Mouse (Mus musculus): ENCODE measurements around the gene Stxbp1. TPM values are rescaled to one million over a fixed set of nuclear protein-coding genes. Genes with fewer than 3 reads are reported as not detected.
A peak's percentile ranks its signal among the peaks of the same experiment; 100 is the strongest.
"Not testable (repeated sequence)": the region's sequence is repeated elsewhere in the genome, so short reads cannot be mapped to it uniquely, and the experiment has no call there.

Gene Stxbp1
- polyA plus RNA-seq, 1 experiment from 2014 or later = 315 TPM

GRCm38 (mm10) chr2:32854206-32854605 is 7.2 kb upstream of the Stxbp1 start:
- Histone ChIP-seq H3K27ac (replicated peaks) (no peak overlapping the region), H3K36me3 (no peaks in the 10 kb centered on the region), H3K9ac (replicated peaks) (no peak overlapping the region), H3K4me2 (no peak overlapping the region), H3K4me3 (replicated peaks) (no peak overlapping the region), H3K27me3 (replicated peaks) (peaks cover 7% of the 10 kb centered on the region; the same call in 1 of the 2 replicates), H3K9me3 (replicated peaks) (no peaks in the 10 kb centered on the region), H3K4me1 (peaks cover 14% of the 10 kb centered on the region)
- WGBS = 5% methylated on average over 8 of the region's 8 CpGs
- peak; percentile 57; the same call in 1 of the 2 replicates for ATAC-seq (ENCODE audit: low FRiP score)

- H3K9me3 ChIP-seq (replicated peaks); H3K36me3 ChIP-seq; H3K4me2 ChIP-seq; ATAC-seq (ENCODE audit: low FRiP score); H3K9ac ChIP-seq (replicated peaks); H3K27me3 ChIP-seq (replicated peaks); H3K4me3 ChIP-seq (replicated peaks); H3K27ac ChIP-seq (replicated peaks): not testable (repeated sequence)
- H3K4me1 ChIP-seq = peaks cover 14% of the 10 kb centered on the region
- WGBS = 64% methylated on average over 4 of the region's 4 CpGs
Observed at GRCm38 (mm10) chr2:32853716-32854115, 6.7 kb upstream of the Stxbp1 start.

DNA sequence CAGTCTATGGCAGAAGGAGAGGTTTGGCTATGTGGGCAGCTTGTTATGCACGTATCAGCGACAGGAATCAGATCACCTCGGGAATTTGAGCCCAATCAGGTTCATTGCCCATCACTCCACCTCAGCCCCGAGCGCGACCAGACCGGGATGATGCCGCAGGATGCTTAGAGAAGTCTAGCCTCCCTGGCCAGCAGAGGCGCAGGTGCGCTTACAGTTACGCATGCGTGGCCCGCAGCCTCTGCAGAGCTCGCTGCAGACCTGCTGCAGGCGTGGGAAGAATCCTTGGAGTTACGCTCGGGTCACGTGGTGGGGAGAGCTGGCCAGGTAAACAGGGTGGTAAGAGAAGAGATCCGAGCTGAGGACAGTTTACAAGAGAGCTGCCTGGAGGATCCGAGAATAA is 5.1 kb upstream of the Stxbp1 start:
- Histone ChIP-seq H3K9me3 (replicated peaks) (no peaks in the 10 kb centered on the region), H3K36me3 (no peaks in the 10 kb centered on the region), H3K4me2 (peak overlapping the region; percentile 53), H3K9ac (replicated peaks) (peak overlapping the region; percentile 20; the same call in 1 of the 2 replicates), H3K4me3 (replicated peaks) (peak overlapping the region; percentile 20; the same call in 1 of the 2 replicates), H3K27ac (replicated peaks) (0 out of 2 replicates have a peak overlapping the region, but pooled peaks have one; percentile 18), H3K27me3 (replicated peaks) (peaks cover 7% of the 10 kb centered on the region; the same call in 1 of the 2 replicates), H3K4me1 (peaks cover 12% of the 10 kb centered on the region)
- 3% methylated on average over 20 of the region's 20 CpGs for WGBS
- peak; percentile 64 for ATAC-seq (ENCODE audit: low FRiP score)

DNA sequence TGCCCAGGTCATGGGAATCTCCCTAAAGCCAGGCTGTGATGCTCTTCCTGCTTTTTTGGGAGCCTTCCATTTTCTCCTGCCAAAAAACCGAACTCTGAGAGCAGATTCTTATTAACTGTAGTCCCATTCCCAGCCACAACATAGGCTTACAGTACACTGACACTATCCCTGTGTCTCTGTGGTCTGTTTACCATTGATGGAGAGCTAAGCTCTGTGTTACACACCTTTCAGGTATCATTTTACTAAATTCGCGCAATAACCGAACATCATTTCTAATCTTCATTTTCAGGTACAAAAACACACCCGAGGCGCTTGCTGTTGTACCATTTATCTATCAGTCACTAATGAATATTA is 400 bp upstream of the Stxbp1 start:
- peaks cover 7% of the 10 kb centered on the region; the same call in 1 of the 2 replicates for H3K27me3 ChIP-seq (replicated peaks)
- whole genome bisulfite sequencing = 53% methylated on average over 6 of the region's 6 CpGs
- H3K27ac ChIP-seq (replicated peaks) = 0 out of 2 replicates have a peak overlapping the region, but pooled peaks have one; percentile 30
- H3K9ac ChIP-seq (replicated peaks) = 0 out of 2 replicates have a peak overlapping the region, but pooled peaks have one; percentile 37
- no peaks in the 10 kb centered on the region for H3K36me3 ChIP-seq
- peak overlapping the region; percentile 65 for H3K4me2 ChIP-seq
- peak overlapping the region; percentile 84 for H3K4me3 ChIP-seq (replicated peaks)
- H3K4me1 ChIP-seq = peaks cover 37% of the 10 kb centered on the region
- no peaks in the 10 kb centered on the region for H3K9me3 ChIP-seq (replicated peaks)
- ATAC-seq (ENCODE audit: low FRiP score) = peak; percentile 28

- WGBS = under 1% methylated on average over 32 of the region's 33 CpGs
- H3K9ac ChIP-seq (replicated peaks) = peak overlapping the region; percentile 94
- peak overlapping the region; percentile 84 for H3K4me3 ChIP-seq (replicated peaks)
- peak; percentile 74 for ATAC-seq (ENCODE audit: low FRiP score)
- H3K4me2 ChIP-seq = peak overlapping the region; percentile 65
- peaks cover under 1% of the 10 kb centered on the region; the same call in 1 of the 2 replicates for H3K27me3 ChIP-seq (replicated peaks)
- no peaks in the 10 kb centered on the region for H3K9me3 ChIP-seq (replicated peaks)
- peaks cover 31% of the 10 kb centered on the region for H3K4me1 ChIP-seq
- peaks cover 9% of the 10 kb centered on the region; the same call in 1 of the 2 replicates for H3K36me3 ChIP-seq
- H3K27ac ChIP-seq (replicated peaks) = peak overlapping the region; percentile 96
Observed at GRCm38 (mm10) chr2:32846101-32846804, 792 bp downstream of the Stxbp1 start.

DNA sequence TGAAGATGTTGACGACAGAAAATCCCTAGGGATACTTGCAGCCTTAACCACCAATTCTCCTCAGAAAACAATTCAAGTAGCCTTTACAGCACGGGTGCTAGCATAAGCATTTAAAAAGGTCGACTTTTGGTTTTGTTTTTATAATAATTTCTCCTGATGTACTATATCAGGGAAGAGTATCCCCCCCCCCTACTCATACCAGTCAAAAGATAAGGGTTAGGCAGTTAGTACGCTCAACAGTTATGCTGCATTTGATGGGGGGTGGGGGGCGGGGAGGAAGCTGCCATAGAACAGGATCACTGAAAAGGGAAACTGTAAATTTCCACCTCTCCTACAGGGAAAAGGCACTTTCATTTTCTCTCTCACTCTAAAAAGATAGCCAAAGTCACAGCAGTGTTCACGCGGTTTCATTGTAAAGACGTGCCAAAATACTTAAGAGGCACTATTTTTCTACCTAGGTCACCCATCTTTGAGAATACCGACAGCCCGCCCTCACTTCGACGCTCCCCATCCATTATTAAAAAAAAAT is 1.4 kb downstream of the Stxbp1 start:
- Histone ChIP-seq H3K4me1 (peaks cover 31% of the 10 kb centered on the region), H3K4me2 (peak overlapping the region; percentile 65), H3K4me3 (replicated peaks) (peak overlapping the region; percentile 84), H3K27ac (replicated peaks) (peak overlapping the region; percentile 96), H3K27me3 (replicated peaks) (no peaks in the 10 kb centered on the region), H3K36me3 (peaks cover 11% of the 10 kb centered on the region; the same call in 1 of the 2 replicates), H3K9ac (replicated peaks) (peak overlapping the region; percentile 94), H3K9me3 (replicated peaks) (no peaks in the 10 kb centered on the region)
- WGBS = 2% methylated on average over 12 of the region's 12 CpGs
- no peak for ATAC-seq (ENCODE audit: low FRiP score)

GRCm38 (mm10) chr2:32842558-32842957 is 4.5 kb downstream of the Stxbp1 start:
- no peaks in the 10 kb centered on the region for H3K27me3 ChIP-seq (replicated peaks)

GRCm38 (mm10) chr2:32841099-32841498 is 5.9 kb downstream of the Stxbp1 start:
- Histone ChIP-seq H3K9me3 (replicated peaks) (no peaks in the 10 kb centered on the region), H3K27me3 (replicated peaks) (no peaks in the 10 kb centered on the region), H3K27ac (replicated peaks) (no peak overlapping the region), H3K9ac (replicated peaks) (no peak overlapping the region), H3K36me3 (peaks cover 14% of the 10 kb centered on the region; the same call in 1 of the 2 replicates), H3K4me2 (no peak overlapping the region), H3K4me3 (replicated peaks) (no peak overlapping the region), H3K4me1 (peaks cover 32% of the 10 kb centered on the region)
- WGBS = 76% methylated on average over 5 of the region's 5 CpGs
- no peak for ATAC-seq (ENCODE audit: low FRiP score)

More at GRCm38 (mm10) chr2:32842558-32842957, 4.5 kb downstream of the Stxbp1 start:
- H3K9me3 ChIP-seq (replicated peaks) = no peaks in the 10 kb centered on the region
- H3K27ac ChIP-seq (replicated peaks) = no peak overlapping the region
- H3K4me1 ChIP-seq = peaks cover 36% of the 10 kb centered on the region
- H3K4me2 ChIP-seq = no peak overlapping the region
- ATAC-seq (ENCODE audit: low FRiP score) = no peak
- H3K4me3 ChIP-seq (replicated peaks) = no peak overlapping the region
- no peak overlapping the region for H3K9ac ChIP-seq (replicated peaks)
- H3K36me3 ChIP-seq = peaks cover 14% of the 10 kb centered on the region; the same call in 1 of the 2 replicates
- 39% methylated on average over 4 of the region's 4 CpGs for WGBS

DNA sequence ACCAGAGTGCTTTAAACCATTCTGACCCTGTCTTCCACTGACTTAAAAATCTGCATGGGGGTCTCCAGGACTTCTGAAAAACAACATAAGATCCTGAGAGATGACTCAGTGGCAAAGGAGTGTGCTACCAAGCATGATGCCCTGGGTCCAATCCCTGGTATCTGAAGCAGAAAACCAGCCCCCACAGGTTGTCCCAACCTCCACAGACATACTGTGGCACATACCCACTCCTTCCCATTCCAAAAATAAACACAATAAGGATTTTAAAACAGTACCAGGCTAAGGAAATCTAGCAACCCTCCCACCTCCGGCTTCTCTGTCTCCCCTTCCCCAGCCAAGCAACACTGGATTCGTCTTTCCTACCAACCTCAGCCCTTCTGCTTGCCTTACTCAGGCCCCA is 7.8 kb downstream of the Stxbp1 start:
- Histone ChIP-seq H3K36me3 (peaks cover 14% of the 10 kb centered on the region; the same call in 1 of the 2 replicates), H3K27ac (replicated peaks) (no peak overlapping the region), H3K27me3 (replicated peaks) (no peaks in the 10 kb centered on the region), H3K9me3 (replicated peaks) (no peaks in the 10 kb centered on the region), H3K4me2 (no peak overlapping the region), H3K4me3 (replicated peaks) (no peak overlapping the region), H3K4me1 (peaks cover 25% of the 10 kb centered on the region), H3K9ac (replicated peaks) (no peak overlapping the region)
- ATAC-seq (ENCODE audit: low FRiP score) = no peak
- WGBS = 72% methylated on average over 2 of the region's 2 CpGs

DNA sequence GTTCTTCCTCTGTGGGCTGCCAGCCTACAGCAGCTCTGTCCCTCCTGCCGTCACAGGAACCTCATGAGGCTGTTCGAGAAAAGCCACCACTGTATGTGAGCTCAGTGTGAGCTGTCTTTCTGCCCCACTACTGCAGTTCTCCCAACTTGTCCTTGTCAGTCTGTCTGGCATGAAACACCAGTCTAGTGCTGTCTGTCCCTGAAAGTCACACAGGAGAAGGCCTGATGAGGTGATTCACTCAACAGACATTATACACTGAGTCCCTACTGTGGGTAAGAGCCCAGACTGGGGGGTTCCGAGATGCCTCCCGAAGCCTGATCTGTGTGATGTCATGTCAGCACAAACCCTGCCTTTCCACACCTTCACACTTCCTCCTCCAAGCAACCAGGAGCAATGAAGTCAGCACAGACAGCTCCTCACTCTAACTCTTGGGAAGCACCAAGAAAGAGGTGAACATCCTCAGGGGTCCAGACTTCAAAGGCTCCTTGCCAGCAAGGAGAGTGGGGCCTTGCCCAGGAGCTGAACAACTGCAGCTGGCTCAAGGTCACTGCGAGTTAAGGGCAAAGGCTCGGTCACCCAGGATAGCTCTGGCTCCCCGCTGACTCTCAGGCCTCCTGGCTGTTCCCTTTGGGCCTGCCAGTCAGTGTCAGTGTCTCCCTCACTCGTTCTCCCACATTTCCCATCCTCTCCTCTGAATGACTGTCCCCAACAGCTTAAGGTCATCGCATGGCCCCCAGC is 8.7 kb downstream of the Stxbp1 start:
- no peak for ATAC-seq (ENCODE audit: low FRiP score)
- WGBS = 65% methylated on average over 9 of the region's 9 CpGs
- Histone ChIP-seq H3K9me3 (replicated peaks) (no peaks in the 10 kb centered on the region), H3K27me3 (replicated peaks) (no peaks in the 10 kb centered on the region), H3K4me3 (replicated peaks) (no peak overlapping the region), H3K9ac (replicated peaks) (no peak overlapping the region), H3K36me3 (peaks cover 14% of the 10 kb centered on the region; the same call in 1 of the 2 replicates), H3K27ac (replicated peaks) (no peak overlapping the region), H3K4me1 (peaks cover 16% of the 10 kb centered on the region), H3K4me2 (no peak overlapping the region)

GRCm38 (mm10) chr2:32835588-32835987 is 11.5 kb downstream of the Stxbp1 start:
- H3K4me2 ChIP-seq = no peak overlapping the region
- no peak overlapping the region for H3K9ac ChIP-seq (replicated peaks)
- no peaks in the 10 kb centered on the region for H3K27me3 ChIP-seq (replicated peaks)

More at GRCm38 (mm10) chr2:32835588-32835987, 11.5 kb downstream of the Stxbp1 start:
- Histone ChIP-seq H3K36me3 (0 out of 2 replicates have a peak, but pooled peaks cover 3% of the 10 kb centered on the region), H3K27ac (replicated peaks) (no peak overlapping the region), H3K9me3 (replicated peaks) (no peaks in the 10 kb centered on the region), H3K4me1 (peaks cover 11% of the 10 kb centered on the region), H3K4me3 (replicated peaks) (no peak overlapping the region)
- no peak for ATAC-seq (ENCODE audit: low FRiP score)

Data from neural tube, embryonic 15.5 days (tissue).